9 mouse cellular contexts compared by ENCODE assay signal in genomic region chr3:84175337-84176315, GRCm38 (mm10). TPM values are rescaled to one million over a fixed set of nuclear protein-coding genes. Genes with fewer than 3 reads are reported as not detected.
A peak's percentile ranks its signal among the peaks of the same experiment; 100 is the strongest.
DNase-seq lines count a peak whose midpoint lies in the region; ATAC-seq and TF ChIP-seq lines count a peak whose summit lies in the region.
"Had no signal": no experiment of that assay in that cellular context is flagged by ENCODE, and none has a peak within 500 bp of the region (broad histone marks: within the 10 kb centered on the region; RNA-seq: fewer than 3 reads in every experiment).

No protein-coding gene starts in this region.

- H3K27me3 ChIP-seq in forebrain, embryonic 14.5 days (replicated peaks; ENCODE audit: control insufficient read depth, insufficient read depth, low read length) = no peaks in the 10 kb centered on the region
- H3K27me3 ChIP-seq in hindbrain, embryonic 10.5 days (ENCODE audit: insufficient read depth, poor library complexity, severe bottlenecking) = no peaks in the 10 kb centered on the region

- no peak overlapping the region for H3K4me3 ChIP-seq in forebrain, embryonic 14.5 days (ENCODE audit: low read depth, low read length)
- H3K4me3 ChIP-seq in hindbrain, embryonic 10.5 days = no peak overlapping the region
- no peak overlapping the region for H3K4me3 ChIP-seq in layer of hippocampus, adult 2 months

- peak; percentile 68 for DNase-seq in MEL-GATA-1-ER (ENCODE audit: extremely low read depth, low read depth)
- peak; percentile 92 for DNase-seq in forebrain, embryonic 14.5 days (ENCODE audit: low spot score)
- DNase-seq in hindbrain, embryonic 10.5 days (ENCODE audit: low spot score) = peak; percentile 67
- peak; percentile 78 to 79 for DNase-seq in layer of hippocampus, adult 2 months (ENCODE audit: low spot score in 2 of 2)
- peak; percentile 84 for DNase-seq in lung, postnatal 14 days
- peak; percentile 86 for DNase-seq in retina, embryonic 14.5 days (ENCODE audit: low spot score)
- peak; percentile 75 for DNase-seq in thymus, postnatal 14 days

- ATAC-seq in cerebellum, adult (ENCODE audit: insufficient number of reproducible peaks, low FRiP score, low TSS enrichment) = peak; percentile 89
- peak; percentile 87 for ATAC-seq in forebrain, embryonic 14.5 days

- H3K9ac ChIP-seq in forebrain, embryonic 14.5 days (ENCODE audit: low read length) = no peak overlapping the region

- H3K27ac ChIP-seq in forebrain, embryonic 14.5 days (ENCODE audit: low read depth, low read length) = no peak overlapping the region
- H3K27ac ChIP-seq in hindbrain, embryonic 10.5 days = no peak overlapping the region
- H3K27ac ChIP-seq in layer of hippocampus, adult 2 months = no peak overlapping the region; the same call in 1 of the 2 replicates

- TF ChIP-seq CTCF in layer of hippocampus, adult 2 months (conservative IDR thresholded peaks at IDR 0.05) = peak; percentile 90

- H3K36me3 ChIP-seq in forebrain, embryonic 14.5 days (ENCODE audit: control insufficient read depth, insufficient read depth, low read length) = peaks cover 58% of the 10 kb centered on the region
- H3K36me3 ChIP-seq in hindbrain, embryonic 10.5 days = peaks cover 59% of the 10 kb centered on the region

- no peaks in the 10 kb centered on the region for H3K9me3 ChIP-seq in forebrain, embryonic 14.5 days (replicated peaks; ENCODE audit: control insufficient read depth, low read length)
- no peaks in the 10 kb centered on the region for H3K9me3 ChIP-seq in hindbrain, embryonic 10.5 days

- peaks cover 9% of the 10 kb centered on the region; the same call in 1 of the 2 replicates for H3K4me1 ChIP-seq in forebrain, embryonic 14.5 days (ENCODE audit: control insufficient read depth, insufficient read depth, low read length)
- peaks cover 15% of the 10 kb centered on the region for H3K4me1 ChIP-seq in hindbrain, embryonic 10.5 days (replicated peaks)

- H3K4me2 ChIP-seq in forebrain, embryonic 14.5 days (ENCODE audit: low read length) = no peak overlapping the region

- 39% methylated on average over 7 of the region's 7 CpGs for WGBS in forebrain, embryonic 14.5 days
- WGBS in hindbrain, embryonic 10.5 days = 50% methylated on average over 7 of the region's 7 CpGs

RNA-seq across cellular contexts. Expression of gene Gm6525, which starts 1.7 kb away (rescaled TPM):
- 0.87 and 0.97 TPM in 2 replicates for polyA plus RNA-seq in forebrain, embryonic 14.5 days (2014; fragmentation: Nextera tagmentation; extraction: Ambion mirVana)
- 1.5 and 1.9 TPM in 2 replicates for polyA plus RNA-seq in hindbrain, embryonic 10.5 days (2016; fragmentation: Nextera tagmentation; extraction: Ambion mirVana)
- total RNA-seq in layer of hippocampus, adult 2 months (2021) = not detected
- total RNA-seq: left cerebral cortex, adult 8-10 months had no signal

RNA-seq across cellular contexts. Expression of gene Mnd1, which starts 20.0 kb away (rescaled TPM):
- polyA plus RNA-seq in forebrain, embryonic 14.5 days (2014; fragmentation: Nextera tagmentation; extraction: Ambion mirVana) = 2.8 and 3.6 TPM in 2 replicates
- 10.0 and 14.2 TPM in 2 replicates for polyA plus RNA-seq in hindbrain, embryonic 10.5 days (2016; fragmentation: Nextera tagmentation; extraction: Ambion mirVana)
- 1 to 10 TPM; 1.8 to 2.9 TPM for total RNA-seq in layer of hippocampus, adult 2 months (2021)
